Mouse (Mus musculus) lung, postnatal 10 days (tissue): ENCODE measurements around the gene Cbr3.
"Not testable (repeated sequence)": the region's sequence is repeated elsewhere in the genome, so short reads cannot be mapped to it uniquely, and the experiment has no call there.

Experiments used
- DNase-seq: peaks from one replicate; pipeline ENCODE4 v3.0.0; 2021

Cbr3 gene

GRCm38 (mm10) chr16:93682689-93683507, at the start of gene Cbr3:
TSS of gene Cbr3 (plus strand) at chr16:93683215.
- DNase-seq = peak; percentile 90

GRCm38 (mm10) chr16:93644006-93644405, 39.0 kb upstream of the Cbr3 start:
- no peak for DNase-seq

GRCm38 (mm10) chr16:93648441-93649183, 34.4 kb upstream of the Cbr3 start:
- DNase-seq = no peak

GRCm38 (mm10) chr16:93667976-93668375, 15.0 kb upstream of the Cbr3 start:
- no peak for DNase-seq

- no peak for DNase-seq
These were observed 13.5 kb upstream of the Cbr3 start for GRCm38 (mm10) chr16:93669521-93669920.

GRCm38 (mm10) chr16:93670466-93670865, 12.5 kb upstream of the Cbr3 start:
- not testable (repeated sequence) for DNase-seq

- DNase-seq = no peak
These were observed 12.0 kb upstream of the Cbr3 start for GRCm38 (mm10) chr16:93671064-93671463.

- DNase-seq = no peak
These were observed 6.6 kb upstream of the Cbr3 start for GRCm38 (mm10) chr16:93676376-93676775.

GRCm38 (mm10) chr16:93678206-93678605, 4.8 kb upstream of the Cbr3 start:
- no peak for DNase-seq

GRCm38 (mm10) chr16:93679165-93679564, 3.9 kb upstream of the Cbr3 start:
- DNase-seq = no peak

GRCm38 (mm10) chr16:93682156-93682688, 793 bp upstream of the Cbr3 start:
- DNase-seq = no peak

GRCm38 (mm10) chr16:93683508-93684236, 657 bp downstream of the Cbr3 start:
- DNase-seq = peak; percentile 53

- DNase-seq = no peak
These were observed 1.4 kb downstream of the Cbr3 start for GRCm38 (mm10) chr16:93684441-93684840.

- DNase-seq = not testable (repeated sequence)
These were observed 2.8 kb downstream of the Cbr3 start for GRCm38 (mm10) chr16:93685783-93686182.

- no peak for DNase-seq
These were observed 3.4 kb downstream of the Cbr3 start for GRCm38 (mm10) chr16:93686421-93686820.

- DNase-seq = peak; percentile 25
These were observed 3.9 kb downstream of the Cbr3 start for GRCm38 (mm10) chr16:93686945-93687344.

- no peak for DNase-seq
These were observed 8.3 kb downstream of the Cbr3 start for GRCm38 (mm10) chr16:93691206-93691841.

- DNase-seq = no peak
These were observed 9.7 kb downstream of the Cbr3 start for GRCm38 (mm10) chr16:93692744-93693143.

GRCm38 (mm10) chr16:93707116-93707515, 24.1 kb downstream of the Cbr3 start:
- no peak for DNase-seq

GRCm38 (mm10) chr16:93709217-93709616, 26.2 kb downstream of the Cbr3 start:
- no peak for DNase-seq

- peak; percentile 90 for DNase-seq
These were observed 27.9 kb downstream of the Cbr3 start for GRCm38 (mm10) chr16:93710924-93711323.

GRCm38 (mm10) chr16:93711411-93712188, 28.6 kb downstream of the Cbr3 start, which contains the start of gene Dop1b:
TSS of gene Dop1b (plus strand) at chr16:93711904.
- DNase-seq = peak; percentile 99
